9 mouse cellular contexts compared by ENCODE assay signal in the genomic region with DNA sequence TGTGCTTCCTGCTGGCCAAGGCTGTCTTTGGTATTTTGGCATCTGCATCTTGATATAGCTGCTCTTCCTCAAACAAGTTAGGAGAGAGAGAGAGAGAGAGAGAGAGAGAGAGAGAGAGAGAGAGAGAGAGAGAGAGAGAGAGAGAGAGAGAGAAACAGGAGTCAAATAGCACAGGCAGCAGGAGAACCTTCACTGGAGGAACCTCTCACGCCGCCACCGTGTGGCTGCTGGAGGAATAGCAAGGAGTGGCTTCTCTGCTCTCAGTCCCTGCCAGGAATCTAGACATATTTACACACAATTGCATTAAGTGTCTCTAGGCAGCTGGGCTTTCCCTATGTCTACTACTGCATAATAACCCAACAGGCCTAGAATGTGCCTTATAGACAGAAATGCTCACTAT. TPM values are rescaled to one million over a fixed set of nuclear protein-coding genes. Genes with fewer than 3 reads are reported as not detected.
DNase-seq lines count a peak whose midpoint lies in the region; ATAC-seq lines count a peak whose summit lies in the region.
"Not testable (repeated sequence)": the region's sequence is repeated elsewhere in the genome, so short reads cannot be mapped to it uniquely, and the experiment has no call there.
"Had no signal": no experiment of that assay in that cellular context is flagged by ENCODE, and none has a peak within 500 bp of the region (broad histone marks: within the 10 kb centered on the region; RNA-seq: fewer than 3 reads in every experiment).

No protein-coding gene starts in this region.

- not testable (repeated sequence) for H3K4me1 ChIP-seq in ES-E14 (ENCODE audit: control insufficient read depth in 2 of 2, insufficient read depth in 2 of 2, low read length in 2 of 2, poor library complexity in 1 of 2); forebrain, embryonic 10.5 days; hindbrain, embryonic 10.5 days (replicated peaks)

- in situ Hi-C loops in ES-E14 (cut with MboI; ENCODE audit: low sequenced_read_pairs in 2 of 2, unreplicated experiment in 2 of 2), result not testable (repeated sequence)

- not testable (repeated sequence) for H3K27ac ChIP-seq in ES-E14 (ENCODE audit: insufficient read depth, low read depth, low read length, poor library complexity, severe bottlenecking); forebrain, embryonic 10.5 days; hindbrain, embryonic 10.5 days

- peak; percentile 58; the same call in 1 of the 2 replicates for ATAC-seq in cerebellum, adult (ENCODE audit: insufficient number of reproducible peaks, low FRiP score, low TSS enrichment)

- H3K9ac ChIP-seq in ES-E14 (ENCODE audit: insufficient read depth, low read depth, low read length, poor library complexity, severe bottlenecking), result not testable (repeated sequence)

- peak; percentile 24 for DNase-seq in ES-E14 (ENCODE audit: low read depth, low spot score)
- peak; percentile 49 for DNase-seq in forebrain, embryonic 10.5 days (ENCODE audit: extremely low spot score, low spot score)
- DNase-seq in hindbrain, embryonic 10.5 days (ENCODE audit: low spot score), result peak; percentile 60
- peak; percentile 76 to 79 for DNase-seq in layer of hippocampus, postnatal 10 days (ENCODE audit: low spot score in 2 of 2)
- DNase-seq in lung, postnatal 25 days (ENCODE audit: low spot score), result peak; percentile 59
- peak; percentile 72 for DNase-seq in retina, postnatal 1 day
- DNase-seq in thymus, postnatal 4 days, result peak; percentile 84

- not testable (repeated sequence) for H3K9me3 ChIP-seq in ES-E14 (ENCODE audit: control insufficient read depth, insufficient read depth, low read depth, low read length); forebrain, embryonic 10.5 days; hindbrain, embryonic 10.5 days

- WGBS in forebrain, embryonic 10.5 days, result 0% methylated on average over 3 of the region's 3 CpGs
- WGBS in hindbrain, embryonic 10.5 days, result 0% methylated on average over 3 of the region's 3 CpGs

- H3K27me3 ChIP-seq in forebrain, embryonic 10.5 days (ENCODE audit: poor library complexity, severe bottlenecking), result peaks cover 21% of the 10 kb centered on the region
- peaks cover 18% of the 10 kb centered on the region for H3K27me3 ChIP-seq in hindbrain, embryonic 10.5 days (ENCODE audit: insufficient read depth, poor library complexity, severe bottlenecking)

- H3K36me3 ChIP-seq in ES-E14 (ENCODE audit: control insufficient read depth, insufficient read depth, low read length, poor library complexity, severe bottlenecking); forebrain, embryonic 10.5 days (replicated peaks); hindbrain, embryonic 10.5 days: not testable (repeated sequence)

- H3K4me3 ChIP-seq in ES-E14 (ENCODE audit: insufficient read depth in 1 of 2, low read depth in 1 of 2, low read length in 2 of 2, poor library complexity in 1 of 2, severe bottlenecking in 1 of 2); forebrain, embryonic 10.5 days; hindbrain, embryonic 10.5 days: not testable (repeated sequence)

RNA-seq across cellular contexts. Expression of a gene that starts 4.0 kb away (rescaled TPM):
- total RNA-seq in ES-E14 (2012; rRNA removed), result not detected in 2 replicates
- polyA plus RNA-seq in forebrain, embryonic 10.5 days (2016; fragmentation: Nextera tagmentation; extraction: Ambion mirVana), result not detected in 2 replicates
- not detected in 2 replicates for polyA plus RNA-seq in hindbrain, embryonic 10.5 days (2016; fragmentation: Nextera tagmentation; extraction: Ambion mirVana)
- not detected for total RNA-seq in layer of hippocampus, postnatal 10 days (2021)
- polyA plus RNA-seq: hindbrain, embryonic 15.5 days had no signal

RNA-seq across cellular contexts. Expression of a gene that starts 18.7 kb away (rescaled TPM):
- total RNA-seq in ES-E14 (2012; rRNA removed), result not detected in 2 replicates
- polyA plus RNA-seq in forebrain, embryonic 10.5 days (2016; fragmentation: Nextera tagmentation; extraction: Ambion mirVana), result not detected in 2 replicates
- polyA plus RNA-seq in hindbrain, embryonic 10.5 days (2016; fragmentation: Nextera tagmentation; extraction: Ambion mirVana), result not detected in 2 replicates
- total RNA-seq in layer of hippocampus, postnatal 10 days (2021), result not detected
- polyA plus RNA-seq: hindbrain, embryonic 15.5 days had no signal

RNA-seq across cellular contexts. Expression of a gene that starts 20.0 kb away (rescaled TPM):
- total RNA-seq in ES-E14 (2012; rRNA removed), result not detected in 2 replicates
- not detected in 2 replicates for polyA plus RNA-seq in forebrain, embryonic 10.5 days (2016; fragmentation: Nextera tagmentation; extraction: Ambion mirVana)
- polyA plus RNA-seq in hindbrain, embryonic 10.5 days (2016; fragmentation: Nextera tagmentation; extraction: Ambion mirVana), result not detected in 2 replicates
- not detected for total RNA-seq in layer of hippocampus, postnatal 10 days (2021)
- polyA plus RNA-seq: hindbrain, embryonic 15.5 days had no signal

RNA-seq across cellular contexts. Expression of a gene that starts 25.2 kb away (rescaled TPM):
- total RNA-seq in ES-E14 (2012; rRNA removed), result not detected in 2 replicates
- polyA plus RNA-seq in forebrain, embryonic 10.5 days (2016; fragmentation: Nextera tagmentation; extraction: Ambion mirVana), result not detected in 2 replicates
- polyA plus RNA-seq in hindbrain, embryonic 10.5 days (2016; fragmentation: Nextera tagmentation; extraction: Ambion mirVana), result not detected in 2 replicates
- total RNA-seq in layer of hippocampus, postnatal 10 days (2021), result not detected
- polyA plus RNA-seq: hindbrain, embryonic 15.5 days had no signal

RNA-seq across cellular contexts. Expression of a gene that starts 37.3 kb away (rescaled TPM):
- total RNA-seq in ES-E14 (2012; rRNA removed), result not detected in 2 replicates
- polyA plus RNA-seq in forebrain, embryonic 10.5 days (2016; fragmentation: Nextera tagmentation; extraction: Ambion mirVana), result not detected in 2 replicates
- not detected in 2 replicates for polyA plus RNA-seq in hindbrain, embryonic 10.5 days (2016; fragmentation: Nextera tagmentation; extraction: Ambion mirVana)
- not detected for total RNA-seq in layer of hippocampus, postnatal 10 days (2021)
- polyA plus RNA-seq: hindbrain, embryonic 15.5 days had no signal

Comparison
In these comparisons a context has a peak if more than half of its experiments do, and no peak if none do; other contexts are left out.
1. DNase-seq: peak in every context shown above with its lines; median percentile 84 in thymus, postnatal 4 days; 78 in layer of hippocampus, postnatal 10 days; 72 in retina, postnatal 1 day; 60 in hindbrain, embryonic 10.5 days; 59 in lung, postnatal 25 days; 49 in forebrain, embryonic 10.5 days; 24 in ES-E14.